Mouse (Mus musculus) limb, embryonic 11.5 days (tissue): ENCODE results near the gene Zfp637. TPM values are rescaled to one million over a fixed set of nuclear protein-coding genes. Genes with fewer than 3 reads are reported as not detected.
A peak's percentile ranks its signal among the peaks of the same experiment; 100 is the strongest.
"Not testable (repeated sequence)": the region's sequence is repeated elsewhere in the genome, so short reads cannot be mapped to it uniquely, and the experiment has no call there.

Experiments
- ATAC-seq: fragments of 200-750 bp; cut with Nextera tagmentation; 2 replicates; pipeline ENCODE4 v1.8.0; 2017; ENCODE audit warnings: low read depth; ENCODE audit not compliant: insufficient number of reproducible peaks, low FRiP score, low TSS enrichment
- DNase-seq: peaks from one replicate; pipeline ENCODE4 v3.0.0-alpha.2; 2015; ENCODE audit warnings: low spot score
- H3K27ac ChIP-seq: fragments of 300-500 bp; sonication (generic); replicated peaks from 2 replicates; pipeline ENCODE4 v1.5.1; 2014; ENCODE audit warnings: low read depth, mild to moderate bottlenecking, low read length
- H3K27me3 ChIP-seq: fragments of 300-500 bp; sonication (generic); 2 replicates; pipeline ENCODE4 v1.6.1; 2014; ENCODE audit warnings: mild to moderate bottlenecking, low read length, mixed read lengths; ENCODE audit not compliant: control insufficient read depth, insufficient read depth
- H3K36me3 ChIP-seq: fragments of 300-500 bp; sonication (generic); 2 replicates; pipeline ENCODE4 v1.6.1; 2014; ENCODE audit warnings: mild to moderate bottlenecking, low read length, moderate library complexity, mixed read lengths; ENCODE audit not compliant: control insufficient read depth, insufficient read depth
- H3K4me1 ChIP-seq: fragments of 300-500 bp; sonication (generic); 2 replicates; pipeline ENCODE4 v1.6.1; 2014; ENCODE audit warnings: low read length, mixed read lengths; ENCODE audit not compliant: control insufficient read depth, insufficient read depth
- H3K4me2 ChIP-seq: fragments of 300-500 bp; sonication (generic); 2 replicates; pipeline ENCODE4 v1.6.1; 2014; ENCODE audit warnings: low read depth, mild to moderate bottlenecking, moderate library complexity; ENCODE audit not compliant: severe bottlenecking
- H3K4me3 ChIP-seq: fragments of 300-500 bp; sonication (generic); 2 replicates; pipeline ENCODE4 v1.5.1; 2014; ENCODE audit warnings: low read depth, low read length
- H3K9ac ChIP-seq: fragments of 300-500 bp; sonication (generic); 2 replicates; pipeline ENCODE4 v1.6.1; 2014; ENCODE audit warnings: mild to moderate bottlenecking, low read length
- H3K9me3 ChIP-seq: fragments of 300-500 bp; sonication (generic); 2 replicates; pipeline ENCODE4 v1.6.1; 2016; ENCODE audit warnings: low read length; ENCODE audit not compliant: control insufficient read depth
- WGBS: fragments of 180-500 bp; shearing (Covaris S2); extraction: QIAGEN DNeasy Blood & Tissue Kit; methylation state at CpG from one replicate; pipeline ENCODE4 v1.1.7; 2014; 5-methylcytosine and 5-hydroxymethylcytosine counted together
- polyA plus RNA-seq: library from polyadenylated mRNA; unstranded; fragments of >200 nt; fragmentation: Nextera tagmentation; extraction: Ambion mirVana; gene quantifications from 2 replicates; pipeline ENCODE4 v1.2.1, GENCODE M21; 2014

Zfp637 gene
- polyA plus RNA-seq, 1 experiment from 2014 or later, result 163 TPM

DNA sequence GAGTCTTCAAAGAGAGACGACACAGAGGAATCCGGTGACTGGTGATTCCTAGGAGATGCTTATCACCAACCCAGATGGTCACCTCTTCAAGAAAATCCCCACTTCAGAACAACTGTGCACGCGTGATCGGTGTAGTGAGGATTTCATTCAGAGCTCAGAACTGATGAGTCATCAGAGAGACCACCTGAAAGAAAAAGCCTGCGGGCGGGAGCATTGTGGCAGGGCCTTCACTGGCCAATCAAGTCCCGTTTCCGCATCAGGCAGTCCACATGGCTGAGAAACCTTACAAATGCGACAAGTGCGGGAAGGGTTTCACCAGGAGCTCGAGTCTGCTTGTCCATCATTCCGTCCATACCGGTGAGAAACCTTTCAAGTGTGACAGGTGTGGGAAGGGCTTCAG lies 30.1 kb downstream of the Zfp637 start:
- DNase-seq, result no peak
- Histone ChIP-seq H3K9ac (no peak overlapping the region), H3K9me3 (no peaks in the 10 kb centered on the region), H3K36me3 (peaks cover 3% of the 10 kb centered on the region; the same call in 1 of the 2 replicates), H3K27ac (no peak overlapping the region), H3K4me2 (no peak overlapping the region), H3K4me3 (no peak overlapping the region), H3K4me1 (no peaks in the 10 kb centered on the region), H3K27me3 (no peaks in the 10 kb centered on the region)
- WGBS, result 76% methylated on average over 14 of the region's 14 CpGs
- ATAC-seq, result no peak

DNA sequence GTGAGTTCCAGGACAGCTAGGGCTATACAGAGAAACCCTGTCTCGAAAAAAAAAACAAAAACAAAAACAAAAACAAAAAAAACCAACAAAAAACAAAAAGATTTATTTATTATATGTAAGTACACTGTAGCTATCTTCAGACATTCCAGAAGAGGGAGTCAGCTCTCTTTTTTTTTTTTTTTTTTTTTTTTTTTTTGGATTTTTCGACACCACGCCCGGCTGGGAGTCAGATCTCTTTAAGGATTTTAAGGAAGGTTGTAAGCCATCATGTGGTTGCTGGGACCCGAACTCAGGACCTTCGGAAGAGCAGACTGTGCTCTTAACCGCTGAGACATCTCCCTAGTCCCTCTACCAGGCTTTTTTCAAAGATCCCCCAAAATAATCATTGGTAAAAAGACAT lies 32.5 kb downstream of the Zfp637 start:
- DNase-seq, result not testable (repeated sequence)

DNA sequence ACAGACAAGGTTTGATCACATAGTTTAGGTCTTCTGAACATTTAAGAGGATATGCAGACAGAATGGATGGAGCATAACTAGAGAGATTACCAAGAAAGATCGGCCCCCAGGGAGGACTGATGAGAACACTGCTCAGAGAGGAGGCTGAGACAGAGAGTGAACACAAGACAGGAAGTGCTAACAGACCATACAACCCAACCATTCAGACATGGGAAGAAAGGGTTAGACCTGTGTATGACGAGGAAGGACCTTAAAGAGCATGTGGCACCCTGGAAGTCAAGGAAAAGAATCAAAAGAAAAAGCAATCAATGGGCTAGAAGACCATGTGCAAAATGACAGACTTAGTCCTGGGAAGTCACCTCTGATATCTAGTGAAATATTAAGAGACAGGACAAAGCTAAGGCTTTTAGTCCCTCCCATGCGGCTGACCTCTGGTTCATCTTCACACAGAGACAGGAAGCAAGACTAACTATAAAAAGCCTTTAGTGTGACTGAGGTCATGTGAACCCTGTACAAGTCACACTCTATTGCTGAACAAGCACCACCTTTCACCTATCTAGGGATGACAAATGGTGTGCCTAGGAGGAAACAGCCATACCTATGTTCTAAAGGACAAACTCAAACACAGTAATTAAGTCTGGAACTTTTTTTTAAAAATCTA lies 33.8 kb downstream of the Zfp637 start:
- Histone ChIP-seq H3K9ac (no peak overlapping the region), H3K27ac (no peak overlapping the region), H3K9me3 (no peaks in the 10 kb centered on the region), H3K4me2 (no peak overlapping the region), H3K27me3 (no peaks in the 10 kb centered on the region), H3K36me3 (peaks cover 3% of the 10 kb centered on the region; the same call in 1 of the 2 replicates), H3K4me1 (no peaks in the 10 kb centered on the region), H3K4me3 (no peak overlapping the region)
- ATAC-seq (no peak), DNase-seq (no peak)
- WGBS, result 80% methylated on average over 3 of the region's 3 CpGs

More for the DNA sequence above, 32.5 kb downstream of the Zfp637 start:
- H3K36me3 ChIP-seq, H3K9me3 ChIP-seq, H3K4me3 ChIP-seq, H3K4me2 ChIP-seq, H3K27ac ChIP-seq, H3K4me1 ChIP-seq, H3K9ac ChIP-seq, H3K27me3 ChIP-seq, ATAC-seq: not testable (repeated sequence)
- WGBS, result 87% methylated on average over 7 of the region's 7 CpGs

DNA sequence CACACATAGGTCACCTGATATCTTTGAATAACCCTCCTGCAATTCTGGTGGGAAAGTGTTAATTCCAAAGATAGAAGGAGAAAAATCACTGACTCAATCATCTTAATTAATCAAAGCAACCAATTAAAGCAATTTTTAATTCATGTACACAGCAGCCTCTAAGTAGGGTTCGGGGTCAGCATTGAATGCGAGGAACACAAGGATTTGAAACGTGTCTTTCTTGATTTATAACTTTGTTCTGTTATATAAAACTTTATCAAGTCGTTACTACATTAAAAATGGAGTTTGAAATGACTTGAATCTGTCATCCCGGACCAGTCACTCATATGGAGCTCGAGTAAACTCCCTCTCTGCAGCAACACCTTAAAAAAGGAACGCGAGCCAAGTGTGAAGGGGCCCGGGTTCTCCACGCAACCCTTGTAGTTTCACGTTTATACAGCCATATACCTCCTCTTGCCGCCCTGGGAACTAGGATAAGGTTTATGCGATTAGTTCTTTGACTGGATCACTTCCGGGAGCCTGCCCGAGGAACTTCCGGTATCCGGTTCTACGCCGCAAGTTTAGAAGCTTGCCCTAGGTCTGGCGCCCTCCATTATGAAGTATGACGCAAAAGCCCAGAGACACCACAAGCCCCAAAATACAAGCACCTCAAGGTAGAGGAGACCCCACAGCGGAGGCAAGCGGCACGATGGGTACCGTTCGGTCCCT lies 37.9 kb downstream of the Zfp637 start:
- peak overlapping the region; percentile 72 for H3K9ac ChIP-seq
- H3K4me3 ChIP-seq, result peak overlapping the region; percentile 40
- DNase-seq (no peak), ATAC-seq (peak; percentile 85)
- H3K4me1 ChIP-seq, result no peaks in the 10 kb centered on the region
- H3K9me3 ChIP-seq, result no peaks in the 10 kb centered on the region
- H3K27me3 ChIP-seq, result no peaks in the 10 kb centered on the region
- WGBS, result 11% methylated on average over 26 of the region's 26 CpGs
- no peaks in the 10 kb centered on the region for H3K36me3 ChIP-seq
- H3K27ac ChIP-seq, result peak overlapping the region; percentile 95
- peak overlapping the region; percentile 59 for H3K4me2 ChIP-seq

DNA sequence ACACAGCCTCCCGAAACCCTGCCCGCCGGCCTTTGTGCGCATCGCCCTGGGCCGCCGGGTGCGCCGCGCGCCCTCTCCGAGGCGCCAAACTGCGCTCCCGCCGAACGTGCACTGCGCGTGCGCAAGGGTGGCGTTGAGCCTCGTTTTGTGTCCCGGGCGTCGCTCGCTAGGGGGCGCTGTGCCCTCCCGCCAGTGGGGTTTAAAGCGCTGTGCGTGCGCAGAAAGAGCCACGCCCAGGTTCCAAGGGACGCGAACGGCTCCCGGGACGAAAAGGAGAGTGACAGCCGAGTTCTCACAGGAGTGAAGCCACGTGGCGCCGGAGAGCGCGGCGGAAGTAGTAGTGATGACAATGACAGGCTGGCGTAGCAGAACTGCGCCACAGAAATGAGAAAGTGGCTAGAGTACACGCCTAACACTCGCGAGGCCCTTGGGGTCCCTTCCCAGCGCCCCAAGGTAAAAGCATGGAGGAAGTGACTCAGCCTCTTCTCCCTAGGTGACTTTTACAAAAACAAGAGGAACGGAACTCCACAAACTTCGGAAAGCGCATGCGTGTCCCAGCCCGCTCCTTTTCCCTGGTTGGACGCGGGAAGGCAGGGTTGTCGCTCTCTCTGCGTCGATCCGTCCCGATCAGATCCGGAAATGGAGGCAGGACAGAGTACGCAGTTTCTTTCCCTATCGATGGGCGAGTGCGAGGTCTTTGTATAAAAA lies 38.6 kb downstream of the Zfp637 start:
- DNase-seq (peak; percentile 100), ATAC-seq (peak; percentile 91)
- H3K36me3 ChIP-seq, result no peaks in the 10 kb centered on the region
- H3K9me3 ChIP-seq, result no peaks in the 10 kb centered on the region
- H3K4me2 ChIP-seq, result peak overlapping the region; percentile 59
- under 1% methylated on average over 67 of the region's 67 CpGs for WGBS
- H3K27ac ChIP-seq, result peak overlapping the region; percentile 95
- peak overlapping the region; percentile 40 for H3K4me3 ChIP-seq
- H3K4me1 ChIP-seq, result no peaks in the 10 kb centered on the region
- peak overlapping the region; percentile 72 for H3K9ac ChIP-seq
- no peaks in the 10 kb centered on the region for H3K27me3 ChIP-seq

DNA sequence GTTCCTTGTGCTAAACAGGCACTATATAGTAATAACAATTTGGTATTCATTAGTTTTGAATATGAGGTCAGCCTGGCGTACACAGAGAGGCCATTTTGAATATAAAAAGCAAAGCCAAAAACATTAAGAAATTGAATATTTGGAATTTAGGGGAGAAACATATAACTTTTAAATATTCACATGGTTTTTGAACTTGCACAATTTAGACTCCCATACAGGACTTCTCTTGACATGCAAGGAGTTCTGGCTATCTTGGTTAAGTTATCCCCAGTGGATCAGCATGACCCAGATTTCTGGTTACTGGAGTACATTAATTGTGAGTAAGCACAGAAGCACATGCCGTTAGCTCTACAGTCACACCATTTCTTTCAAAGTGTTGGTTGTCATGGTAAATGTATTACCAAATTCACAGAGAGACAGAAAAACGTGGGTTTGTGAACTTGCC lies 39.4 kb downstream of the Zfp637 start:
- Histone ChIP-seq H3K27ac (no peak overlapping the region; the same call in 1 of the 2 replicates), H3K9ac (no peak overlapping the region), H3K4me1 (no peaks in the 10 kb centered on the region), H3K9me3 (no peaks in the 10 kb centered on the region), H3K36me3 (no peaks in the 10 kb centered on the region), H3K4me2 (peak overlapping the region; percentile 59), H3K27me3 (no peaks in the 10 kb centered on the region), H3K4me3 (peak overlapping the region; percentile 40; the same call in 1 of the 2 replicates)
- 65% methylated on average over 3 of the region's 3 CpGs for WGBS
- ATAC-seq (no peak), DNase-seq (no peak)

- WGBS, result 82% methylated on average over 7 of the region's 7 CpGs
- Histone ChIP-seq H3K9ac (no peak overlapping the region), H3K4me1 (no peaks in the 10 kb centered on the region), H3K4me2 (no peak overlapping the region), H3K36me3 (no peaks in the 10 kb centered on the region), H3K4me3 (no peak overlapping the region), H3K27me3 (no peaks in the 10 kb centered on the region), H3K9me3 (no peaks in the 10 kb centered on the region), H3K27ac (no peak overlapping the region)
- DNase-seq (no peak), ATAC-seq (no peak)
Observed at GRCm38 (mm10) chr6:117881229-117881628, 40.2 kb downstream of the Zfp637 start.

DNA sequence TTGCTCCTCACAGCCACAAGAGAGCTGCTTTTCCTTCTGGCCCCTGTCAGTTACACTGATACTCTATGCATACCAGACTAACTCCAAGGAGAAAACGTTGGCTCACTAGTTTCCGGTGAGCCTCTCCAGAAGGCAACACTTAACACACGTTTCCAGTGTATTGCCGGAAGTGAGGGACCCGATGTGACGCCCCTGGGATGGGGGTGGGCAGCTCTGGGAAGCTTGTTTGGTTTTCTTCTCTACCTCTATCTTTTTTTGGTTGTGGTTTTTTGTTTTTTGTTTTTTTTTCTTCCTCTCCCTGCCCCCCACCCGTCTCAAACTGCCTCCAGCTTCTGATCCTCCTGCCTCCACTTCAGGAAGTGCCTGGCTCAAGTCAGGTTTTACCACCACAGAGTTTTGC lies 41.0 kb downstream of the Zfp637 start:
- DNase-seq (no peak), ATAC-seq (no peak)
- H3K27ac ChIP-seq, result no peak overlapping the region
- H3K9ac ChIP-seq, result no peak overlapping the region
- 68% methylated on average over 7 of the region's 7 CpGs for WGBS
- H3K4me2 ChIP-seq, result no peak overlapping the region
- H3K9me3 ChIP-seq, result no peaks in the 10 kb centered on the region
- no peaks in the 10 kb centered on the region for H3K36me3 ChIP-seq
- H3K27me3 ChIP-seq, result no peaks in the 10 kb centered on the region
- H3K4me1 ChIP-seq, result no peaks in the 10 kb centered on the region
- no peak overlapping the region for H3K4me3 ChIP-seq
